Comparison of ENCODE assay signal across 27 mouse cellular contexts in the genomic region with DNA sequence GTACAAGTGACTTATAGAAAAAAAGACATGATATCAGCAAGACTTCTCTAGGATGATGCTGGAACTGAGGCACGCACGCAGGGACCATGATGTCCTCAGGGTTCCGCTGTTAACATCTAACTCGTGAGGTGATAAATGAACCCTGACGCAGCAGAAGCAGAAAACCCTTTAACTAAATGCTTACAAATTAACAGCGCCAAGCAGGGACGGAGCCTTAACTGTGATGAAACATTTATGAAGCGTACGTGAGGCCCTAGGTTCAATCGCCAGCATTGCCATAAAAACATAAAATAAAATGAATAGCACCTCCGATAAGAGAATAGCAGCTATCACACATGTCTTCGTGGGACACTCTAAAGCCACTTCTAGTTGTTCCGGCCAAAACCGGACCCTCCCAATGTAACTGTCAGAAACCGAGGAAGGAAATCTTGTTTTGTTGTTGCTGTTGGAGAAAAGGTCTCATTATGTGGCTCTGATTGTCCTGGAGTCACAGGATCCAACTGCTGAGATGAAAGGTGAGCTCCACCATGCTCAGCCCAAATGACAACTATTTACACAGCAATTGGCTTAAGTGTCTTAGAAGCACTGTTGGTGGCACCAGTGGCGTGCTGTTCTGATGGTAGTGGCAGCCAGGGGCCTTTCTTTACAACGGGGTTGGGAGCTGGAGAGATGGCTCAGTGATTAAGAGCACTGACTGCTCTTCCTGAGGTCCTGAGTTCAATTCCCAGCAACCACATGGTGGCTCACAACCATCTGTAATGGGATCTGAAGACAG. TPM values are rescaled to one million over a fixed set of nuclear protein-coding genes. Genes with fewer than 3 reads are reported as not detected.
"Had no signal": no experiment of that assay in that cellular context is flagged by ENCODE, and none has a peak within 500 bp of the region (broad histone marks: within the 10 kb centered on the region; RNA-seq: fewer than 3 reads in every experiment).

No protein-coding gene starts in this region.

- DNase-seq: layer of hippocampus, postnatal 36 days; left cerebral cortex, postnatal 4 days; liver, postnatal 0 days; lung, embryonic 14.5 days; right cerebral cortex, adult 18-20 months; right cerebral cortex, postnatal 14 days; right cerebral cortex, postnatal 4 days; thymus, adult 2 months; thymus, postnatal 14 days had no signal

- ATAC-seq: hindbrain, embryonic 16.5 days; liver, postnatal 0 days; lung, postnatal 0 days; midbrain, embryonic 15.5 days had no signal

- H3K36me3 ChIP-seq: midbrain, embryonic 12.5 days; midbrain, embryonic 15.5 days; neural tube, embryonic 12.5 days had no signal

- H3K27me3 ChIP-seq: limb, embryonic 12.5 days; limb, embryonic 15.5 days; midbrain, embryonic 12.5 days; midbrain, embryonic 15.5 days; neural tube, embryonic 12.5 days; neural tube, embryonic 15.5 days had no signal

- H3K9me3 ChIP-seq: limb, embryonic 12.5 days; limb, embryonic 15.5 days; midbrain, embryonic 12.5 days; midbrain, embryonic 15.5 days; neural tube, embryonic 12.5 days; neural tube, embryonic 15.5 days had no signal

- H3K4me3 ChIP-seq: left cerebral cortex, adult 2 months; limb, embryonic 12.5 days; limb, embryonic 15.5 days; midbrain, embryonic 12.5 days; midbrain, embryonic 15.5 days; neural tube, embryonic 12.5 days; neural tube, embryonic 15.5 days had no signal

- H3K4me1 ChIP-seq: midbrain, embryonic 12.5 days; midbrain, embryonic 15.5 days; neural tube, embryonic 12.5 days; neural tube, embryonic 15.5 days had no signal

- H3K9ac ChIP-seq: limb, embryonic 12.5 days; limb, embryonic 15.5 days; liver, embryonic 14.5 days; liver, postnatal 0 days; lung, embryonic 14.5 days; midbrain, embryonic 12.5 days; midbrain, embryonic 15.5 days; neural tube, embryonic 12.5 days; neural tube, embryonic 15.5 days had no signal

- H3K4me2 ChIP-seq: limb, embryonic 12.5 days; limb, embryonic 15.5 days; liver, embryonic 11.5 days; lung, embryonic 14.5 days; midbrain, embryonic 12.5 days; midbrain, embryonic 15.5 days; neural tube, embryonic 12.5 days; neural tube, embryonic 15.5 days had no signal

- H3K27ac ChIP-seq: left cerebral cortex, adult 2 months; limb, embryonic 12.5 days; limb, embryonic 15.5 days; liver, embryonic 14.5 days; macrophage; midbrain, embryonic 12.5 days; midbrain, embryonic 15.5 days; neural tube, embryonic 12.5 days; neural tube, embryonic 15.5 days; stomach, postnatal 0 days had no signal

RNA-seq across cellular contexts. Expression of gene Bcl2a1c, which starts 53.2 kb away (rescaled TPM):
- total RNA-seq: layer of hippocampus, adult 8-10 months; layer of hippocampus, postnatal 10 days; layer of hippocampus, postnatal 36 days; left cerebral cortex, adult 2 months; left cerebral cortex, postnatal 10 days; left cerebral cortex, postnatal 4 days; megakaryocyte, adult 5-6 weeks had no signal
- polyA plus RNA-seq: hindbrain, embryonic 16.5 days; limb, embryonic 12.5 days; limb, embryonic 15.5 days; liver, embryonic 11.5 days; liver, embryonic 14.5 days; liver, postnatal 0 days; lung, embryonic 14.5 days; midbrain, embryonic 12.5 days; midbrain, embryonic 15.5 days; neural tube, embryonic 12.5 days; neural tube, embryonic 15.5 days; stomach, embryonic 14.5 days; stomach, postnatal 0 days; thymus, adult 2 months had no signal
